Comparison of ENCODE assay signal across 8 mouse cellular contexts in the genomic region with DNA sequence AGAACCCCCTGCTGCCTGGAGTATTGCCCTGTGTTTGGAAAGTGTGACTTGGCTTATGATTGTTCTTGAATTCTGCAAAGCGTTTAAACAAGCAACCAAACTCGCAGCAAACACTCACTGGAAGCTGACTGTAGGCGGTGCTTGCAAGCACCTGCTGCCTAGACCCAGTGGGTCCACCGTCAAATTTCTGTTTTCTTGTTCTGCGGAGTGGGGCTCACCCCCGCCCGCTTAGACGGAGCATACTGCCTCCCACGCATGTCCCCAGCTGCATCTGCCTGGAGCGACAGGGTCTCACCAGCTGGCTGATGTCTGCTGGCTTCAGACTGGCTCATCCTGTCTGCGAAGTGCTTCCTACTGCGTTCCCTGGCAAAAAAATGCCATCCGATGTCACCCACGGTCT. TPM values are rescaled to one million over a fixed set of nuclear protein-coding genes. Genes with fewer than 3 reads are reported as not detected.
A peak's percentile ranks its signal among the peaks of the same experiment; 100 is the strongest.
DNase-seq lines count a peak whose midpoint lies in the region; ATAC-seq and TF ChIP-seq lines count a peak whose summit lies in the region.

No protein-coding gene starts in this region.

- peaks cover 3% of the 10 kb centered on the region; the same call in 1 of the 2 replicates for H3K27me3 ChIP-seq in intestine, embryonic 15.5 days (replicated peaks)

- intact Hi-C loops in left cerebral cortex, adult 2 months (cut with DNase I), result no loop called here

- no peaks in the 10 kb centered on the region for H3K9me3 ChIP-seq in intestine, embryonic 15.5 days

- peaks cover 12% of the 10 kb centered on the region for H3K4me1 ChIP-seq in intestine, embryonic 15.5 days (replicated peaks)

- ATAC-seq in intestine, embryonic 15.5 days, result peak; percentile 61; the same call in 1 of the 2 replicates

- DNase-seq in spleen, postnatal 36 days (ENCODE audit: low spot score in 2 of 2), result peak; percentile 65 to 74
- DNase-seq in spleen, postnatal 14 days (ENCODE audit: low spot score in 2 of 2), result no peak
- peak; percentile 44 to 53 for DNase-seq in frontal cortex, postnatal 25 days (ENCODE audit: low spot score in 2 of 2)
- DNase-seq in left cerebral cortex, adult 2 months (ENCODE audit: extremely low spot score in 1 of 2, low spot score in 2 of 2), result peak; percentile 67 to 68
- DNase-seq in lung, postnatal 4 days, result peak; percentile 54 to 65
- peak; percentile 69 for DNase-seq in right cerebral cortex, postnatal 25 days
- no peak for DNase-seq in urinary bladder, postnatal 10 days (ENCODE audit: low spot score)

- WGBS in intestine, embryonic 15.5 days, result 9% methylated on average over 14 of the region's 14 CpGs

- H3K4me2 ChIP-seq in intestine, embryonic 15.5 days (replicated peaks), result peak overlapping the region; percentile 69

- no peaks in the 10 kb centered on the region for H3K36me3 ChIP-seq in intestine, embryonic 15.5 days

- TF ChIP-seq CTCF in left cerebral cortex, adult 2 months (IDR thresholded peaks at IDR 0.05), result no peak

- H3K4me3 ChIP-seq in intestine, embryonic 15.5 days (replicated peaks), result 0 out of 2 replicates have a peak overlapping the region, but pooled peaks have one; percentile 22
- H3K4me3 ChIP-seq in left cerebral cortex, adult 2 months, result peak overlapping the region; percentile 40

- H3K9ac ChIP-seq in intestine, embryonic 15.5 days, result no peak overlapping the region

- no peak overlapping the region for H3K27ac ChIP-seq in intestine, embryonic 15.5 days
- H3K27ac ChIP-seq in left cerebral cortex, adult 2 months, result no peak overlapping the region

RNA-seq across cellular contexts. Expression of gene Pgpep1l, which starts 0.5 kb away (rescaled TPM):
- not detected in 2 replicates for polyA plus RNA-seq in intestine, embryonic 15.5 days (2015; fragmentation: Nextera tagmentation; extraction: Ambion mirVana)
- 1 to 10 TPM; 1.9 to 3.1 TPM for total RNA-seq in left cerebral cortex, adult 2 months (2021)

RNA-seq across cellular contexts. Expression of gene Fam169b, which starts 9.1 kb away (rescaled TPM):
- polyA plus RNA-seq in intestine, embryonic 15.5 days (2015; fragmentation: Nextera tagmentation; extraction: Ambion mirVana), result 0.21 and 0.25 TPM in 2 replicates
- 1 to 10 TPM in 1 of 2 experiments, under 1 TPM in 1; 0.63 to 1.4 TPM for total RNA-seq in left cerebral cortex, adult 2 months (2021)

Comparison
In these comparisons a context has a peak if more than half of its experiments do, and no peak if none do; other contexts are left out.
1. DNase-seq: peak in spleen, postnatal 36 days (2 of 2), frontal cortex, postnatal 25 days (2 of 2), left cerebral cortex, adult 2 months (2 of 2), lung, postnatal 4 days (2 of 2) and right cerebral cortex, postnatal 25 days (single experiment); none in spleen, postnatal 14 days (0 of 2) and urinary bladder, postnatal 10 days (single experiment).